Mouse (Mus musculus): ENCODE data around the gene Gclc. TPM values are rescaled to one million over a fixed set of nuclear protein-coding genes. Genes with fewer than 3 reads are reported as not detected.

Gclc gene
- total and polyA plus RNA-seq, 3 experiments = 20.4 to 84.8 (median 35.7) TPM

- Histone ChIP-seq H3K9ac (ENCODE audit: insufficient read depth, low read depth) (no peak overlapping the region), H3K36me3 (replicated peaks in 1 of 2; ENCODE audit: control insufficient read depth in 1 of 2, insufficient read depth in 1 of 2, low read length in 1 of 2) (no peaks in the 10 kb centered on the region), H3K27ac (ENCODE audit: insufficient read depth, low read depth) (peak overlapping the region; percentile 69), H3K9me3 (replicated peaks; ENCODE audit: low read length) (peaks cover 2% of the 10 kb centered on the region), H3K27me3 (replicated peaks) (no peaks in the 10 kb centered on the region), H3K4me3 (replicated peaks in 1 of 3; ENCODE audit: low read depth in 2 of 3, low read length in 2 of 3, poor library complexity in 1 of 3) (no peak overlapping the region), H3K4me2 (ENCODE audit: insufficient read depth, low read depth, poor library complexity, severe bottlenecking) (no peak overlapping the region), H3K79me2 (replicated peaks; ENCODE audit: control insufficient read depth, extremely low read depth, insufficient read depth, poor library complexity, severe bottlenecking) (no peaks in the 10 kb centered on the region), H3K4me1 (ENCODE audit: control insufficient read depth in 1 of 2, insufficient read depth in 2 of 2) (peaks cover 15 to 35% of the 10 kb centered on the region in 2 experiments)
- dilution Hi-C loops (cut with MboI; ENCODE audit: extremely low pct_ligation_motif_present, extremely low pct_unique_long_range_greater_than_20kb, low sequenced_read_pairs) = no loop called here
- in situ Hi-C loops (cut with MboI; ENCODE audit: low pct_ligation_motif_present, low pct_unique_long_range_greater_than_20kb, low sequenced_read_pairs) = loop anchor here (5.0 kb wide), 1 partner anchor 86 kb away; no protein-coding TSS in a partner anchor
- TF ChIP-seq RCOR1 (conservative IDR thresholded peaks at IDR 0.05; ENCODE audit: low read depth, low read length) = no peak
- TF ChIP-seq SIN3A (IDR thresholded peaks at IDR 0.05; ENCODE audit: low read length) = no peak
- TF ChIP-seq POLR2A (IDR thresholded peaks at IDR 0.05; ENCODE audit: low read depth, low read length) = no peak
- TF ChIP-seq ZMIZ1 (IDR thresholded peaks at IDR 0.05; ENCODE audit: low read depth, low read length) = no peak
- no peak for TF ChIP-seq JUND (conservative IDR thresholded peaks at IDR 0.05; ENCODE audit: low read depth, low read length)
- TF ChIP-seq CHD2 (IDR thresholded peaks at IDR 0.05; ENCODE audit: low read length) = no peak; the same call in 1 of the 2 replicates
- no peak for TF ChIP-seq ELF1 (IDR thresholded peaks at IDR 0.05; ENCODE audit: low read depth, low read length)
- no peak for TF ChIP-seq UBTF (IDR thresholded peaks at IDR 0.05; ENCODE audit: low read depth, low read length)
- TF ChIP-seq TBP (conservative IDR thresholded peaks at IDR 0.05; ENCODE audit: low read depth, low read length) = no peak
- no peak for TF ChIP-seq KAT2A (IDR thresholded peaks at IDR 0.05; ENCODE audit: insufficient replicate concordance, low read length)
- TF ChIP-seq IRF4 (IDR thresholded peaks at IDR 0.05; ENCODE audit: low read depth, low read length) = no peak
- DNase-seq (ENCODE audit: extremely low read depth) = no peak
Measured at GRCm38 (mm10) chr9:77826237-77826636, 71.9 kb downstream of the Gclc start.

- dilution Hi-C loops (cut with MboI; ENCODE audit: extremely low pct_ligation_motif_present, extremely low pct_unique_long_range_greater_than_20kb, low sequenced_read_pairs) (no loop called here), in situ Hi-C loops (cut with MboI; ENCODE audit: low pct_ligation_motif_present, low pct_unique_long_range_greater_than_20kb, low sequenced_read_pairs) (loop anchor here (5.0 kb wide), 1 partner anchor 84 kb away; no protein-coding TSS in a partner anchor)
- Histone ChIP-seq H3K27me3 (replicated peaks) (no peaks in the 10 kb centered on the region), H3K4me2 (ENCODE audit: insufficient read depth, low read depth, poor library complexity, severe bottlenecking) (no peak overlapping the region), H3K4me3 (replicated peaks in 1 of 3; ENCODE audit: low read depth in 2 of 3, low read length in 2 of 3, poor library complexity in 1 of 3) (peak overlapping the region in 1 of 3 experiments; percentile 18), H3K79me2 (replicated peaks; ENCODE audit: control insufficient read depth, extremely low read depth, insufficient read depth, poor library complexity, severe bottlenecking) (no peaks in the 10 kb centered on the region), H3K36me3 (replicated peaks in 1 of 2; ENCODE audit: control insufficient read depth in 1 of 2, insufficient read depth in 1 of 2, low read length in 1 of 2) (no peaks in the 10 kb centered on the region), H3K27ac (ENCODE audit: insufficient read depth, low read depth) (0 out of 2 replicates have a peak overlapping the region, but pooled peaks have one; percentile 34), H3K9ac (ENCODE audit: insufficient read depth, low read depth) (no peak overlapping the region), H3K4me1 (ENCODE audit: control insufficient read depth in 1 of 2, insufficient read depth in 2 of 2) (peaks cover 15 to 35% of the 10 kb centered on the region in 2 experiments), H3K9me3 (replicated peaks; ENCODE audit: low read length) (peaks cover 2% of the 10 kb centered on the region)
- TF ChIP-seq RAD21 (IDR thresholded peaks at IDR 0.05; ENCODE audit: low read depth, low read length) (no peak), SIN3A (IDR thresholded peaks at IDR 0.05; ENCODE audit: low read length) (no peak), ZKSCAN1 (IDR thresholded peaks at IDR 0.05; ENCODE audit: borderline replicate concordance, low read depth, low read length) (no peak), ZC3H11A (IDR thresholded peaks at IDR 0.05; ENCODE audit: low read depth, low read length) (no peak), MYC (IDR thresholded peaks at IDR 0.05; ENCODE audit: low read depth, low read length) (peak; percentile 83), MAX (IDR thresholded peaks at IDR 0.05; ENCODE audit: low read length) (peak; percentile 76), IRF4 (IDR thresholded peaks at IDR 0.05; ENCODE audit: low read depth, low read length) (no peak; the same call in 1 of the 2 replicates), BHLHE40 (IDR thresholded peaks at IDR 0.05; ENCODE audit: low read depth, low read length) (0 out of 2 replicates have a peak, but pooled peaks have one; percentile 23), TBP (conservative IDR thresholded peaks at IDR 0.05; ENCODE audit: low read depth, low read length) (no peak), USF2 (conservative IDR thresholded peaks at IDR 0.05; ENCODE audit: low read depth, low read length) (peak; percentile 21; the same call in 1 of the 2 replicates)
- DNase-seq (ENCODE audit: extremely low read depth) = peak; percentile 66
Measured at GRCm38 (mm10) chr9:77828531-77828965, 74.2 kb downstream of the Gclc start.
